In the genomic region with DNA sequence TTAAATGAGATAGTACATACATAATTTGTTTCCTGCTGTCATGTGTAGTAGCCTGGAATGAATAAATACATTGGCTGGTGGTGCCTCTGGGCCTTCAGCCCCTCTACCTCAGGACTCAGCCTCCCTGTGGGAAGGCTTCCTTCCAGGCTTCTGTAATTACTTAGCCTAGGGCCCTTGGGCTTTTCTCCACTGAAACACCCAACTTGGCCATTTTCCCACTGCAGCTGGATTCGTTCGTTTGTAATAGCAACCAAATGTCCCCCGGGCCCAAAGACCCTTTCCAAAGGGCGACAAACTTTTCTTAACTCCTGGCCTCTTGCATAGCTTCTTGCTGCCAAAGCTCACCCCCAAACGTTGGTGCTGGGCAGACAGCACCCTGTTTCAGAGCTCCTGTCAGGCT, we compare ENCODE assay signal across 15 mouse cellular contexts. TPM values are rescaled to one million over a fixed set of nuclear protein-coding genes. Genes with fewer than 3 reads are reported as not detected.
"Had no signal": no experiment of that assay in that cellular context is flagged by ENCODE, and none has a peak within 500 bp of the region (broad histone marks: within the 10 kb centered on the region; RNA-seq: fewer than 3 reads in every experiment).

No protein-coding gene starts in this region.

- H3K27ac ChIP-seq: kidney, embryonic 15.5 days; left cerebral cortex, adult 2 months; liver, embryonic 14.5 days; midbrain, embryonic 12.5 days; neural tube, embryonic 13.5 days had no signal

- DNase-seq: kidney, adult 2 months; kidney, postnatal 14 days; right cerebral cortex, postnatal 14 days; thymus, postnatal 36 days had no signal

- H3K4me1 ChIP-seq: kidney, embryonic 15.5 days; midbrain, embryonic 12.5 days; neural tube, embryonic 13.5 days had no signal

- H3K9me3 ChIP-seq: midbrain, embryonic 12.5 days; neural tube, embryonic 13.5 days had no signal

- H3K36me3 ChIP-seq: kidney, embryonic 15.5 days; midbrain, embryonic 12.5 days; neural tube, embryonic 13.5 days had no signal

- H3K9ac ChIP-seq: kidney, embryonic 15.5 days; liver, embryonic 14.5 days; midbrain, embryonic 12.5 days; neural tube, embryonic 13.5 days had no signal

- H3K4me2 ChIP-seq: kidney, embryonic 15.5 days; midbrain, embryonic 12.5 days; neural tube, embryonic 13.5 days had no signal

- H3K4me3 ChIP-seq: kidney, embryonic 15.5 days; left cerebral cortex, adult 2 months; midbrain, embryonic 12.5 days; neural tube, embryonic 13.5 days had no signal

- ATAC-seq: intestine, embryonic 16.5 days; lung, postnatal 0 days; midbrain, embryonic 16.5 days had no signal

RNA-seq across cellular contexts. Expression of gene Tbx5, which starts 40.8 kb away (rescaled TPM):
- polyA plus RNA-seq: intestine, embryonic 16.5 days; large intestine, adult 2 months; liver, adult 2 months; midbrain, embryonic 16.5 days; small intestine, adult 2 months had no signal
